Mouse (Mus musculus) gonadal fat pad, adult 2 months (tissue): ENCODE results near the gene Mplkip. TPM values are rescaled to one million over a fixed set of nuclear protein-coding genes. Genes with fewer than 3 reads are reported as not detected.
A peak's percentile ranks its signal among the peaks of the same experiment; 100 is the strongest.

ENCODE experiments used
- DNase-seq: peaks from one replicate; pipeline ENCODE4 v3.0.0-alpha.2; 2012; ENCODE audit warnings: low read depth
- polyA plus RNA-seq: library from polyadenylated mRNA; depleted of rRNA; stranded (reverse); fragments of >200 nt; gene quantifications from 2 replicates; pipeline ENCODE4 v1.2.3, GENCODE M21; 2012; rRNA removed

Gene Mplkip
- polyA plus RNA-seq: 8.4 and 10.6 TPM in 2 replicates

DNA sequence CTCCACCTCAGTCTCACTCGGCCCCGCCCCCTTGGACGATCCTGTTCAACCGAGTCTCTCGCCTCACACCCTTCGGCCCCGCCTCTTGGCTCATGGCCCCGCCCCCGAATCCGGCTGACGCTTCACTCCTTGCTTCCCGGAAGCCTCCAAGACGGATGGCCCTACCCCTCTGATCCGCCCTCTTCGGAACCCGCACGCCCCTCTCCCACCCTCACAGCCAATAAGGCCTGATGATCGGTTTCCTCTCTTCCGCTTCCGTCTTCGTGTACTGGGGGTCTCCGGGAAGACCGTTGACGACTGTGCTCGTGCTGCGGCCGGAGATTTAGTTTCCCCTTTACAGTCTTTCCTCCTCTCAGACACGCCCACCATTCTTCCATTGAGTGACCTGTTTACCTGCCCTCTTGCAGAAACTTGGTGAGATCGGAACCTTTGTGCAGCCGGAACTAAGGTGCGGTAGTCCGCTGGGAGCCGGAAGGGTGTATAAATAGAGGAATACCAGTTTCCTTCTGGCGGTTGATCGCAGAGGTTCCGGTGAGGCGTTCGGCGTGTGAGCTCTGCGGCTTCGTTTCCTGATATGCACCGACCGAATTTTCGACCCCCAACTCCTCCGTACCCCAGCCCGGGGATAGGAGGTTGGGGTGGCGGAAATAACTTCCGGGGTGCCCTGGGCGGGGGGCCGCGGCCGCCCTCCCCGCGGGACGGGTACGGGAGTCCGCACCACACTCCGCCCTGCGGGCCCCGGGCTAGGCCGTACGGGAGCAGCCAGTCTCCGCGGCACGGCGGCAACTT, at the start of gene Mplkip, which contains the start of gene Sugct:
Mplkip (plus strand) TSS at position 282 of the 789 bp plus-strand sequence.
Sugct (minus strand) TSS at position 643 of the 789 bp plus-strand sequence.
- peak; percentile 92 for DNase-seq

DNA sequence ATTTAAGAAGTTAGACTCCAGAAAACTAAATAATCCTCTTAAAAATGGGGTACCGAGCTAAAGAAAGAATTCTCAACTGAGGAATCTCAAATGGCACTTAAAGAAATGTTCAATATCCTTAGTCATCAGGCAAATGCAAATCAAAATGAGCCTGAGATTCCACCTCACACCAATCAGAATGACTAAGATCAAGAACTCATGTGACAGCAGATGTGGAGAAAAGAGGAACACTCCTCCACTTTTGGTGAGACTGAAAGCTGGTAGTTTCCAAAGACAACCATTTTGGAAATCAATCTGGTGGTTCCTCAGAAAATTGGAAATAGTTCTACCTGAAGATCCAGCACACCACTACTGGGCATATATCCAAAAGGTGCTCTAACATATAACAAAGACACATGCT, 27.6 kb upstream of the Mplkip start:
- DNase-seq: no peak

GRCm38 (mm10) chr13:17671122-17671521, 23.9 kb upstream of the Mplkip start:
- DNase-seq: no peak

- no peak for DNase-seq
These were observed 5.5 kb upstream of the Mplkip start for GRCm38 (mm10) chr13:17689461-17689860.

- DNase-seq: no peak
These were observed 4.3 kb upstream of the Mplkip start for GRCm38 (mm10) chr13:17690686-17691085.

- DNase-seq: no peak
These were observed 3.6 kb upstream of the Mplkip start for GRCm38 (mm10) chr13:17691436-17691835.

DNA sequence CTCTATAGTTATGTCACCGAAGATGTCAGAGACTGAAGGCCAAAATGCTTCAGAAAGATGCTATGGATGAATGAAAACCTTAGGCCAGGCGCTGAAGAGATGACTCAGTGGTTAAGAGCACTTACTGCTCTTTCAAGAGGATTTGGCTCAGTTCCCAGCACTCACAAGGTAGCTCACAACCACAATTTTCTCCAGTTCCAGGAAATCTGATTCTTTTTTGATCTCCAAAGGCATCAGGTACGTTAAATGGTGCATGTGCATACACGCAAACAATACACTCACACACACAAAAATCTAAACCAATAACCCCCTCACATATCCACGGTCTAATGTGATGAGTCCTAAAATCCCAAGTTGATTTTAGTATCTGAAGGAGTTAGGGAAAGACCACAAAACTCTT, 1.2 kb upstream of the Mplkip start:
- no peak for DNase-seq

DNA sequence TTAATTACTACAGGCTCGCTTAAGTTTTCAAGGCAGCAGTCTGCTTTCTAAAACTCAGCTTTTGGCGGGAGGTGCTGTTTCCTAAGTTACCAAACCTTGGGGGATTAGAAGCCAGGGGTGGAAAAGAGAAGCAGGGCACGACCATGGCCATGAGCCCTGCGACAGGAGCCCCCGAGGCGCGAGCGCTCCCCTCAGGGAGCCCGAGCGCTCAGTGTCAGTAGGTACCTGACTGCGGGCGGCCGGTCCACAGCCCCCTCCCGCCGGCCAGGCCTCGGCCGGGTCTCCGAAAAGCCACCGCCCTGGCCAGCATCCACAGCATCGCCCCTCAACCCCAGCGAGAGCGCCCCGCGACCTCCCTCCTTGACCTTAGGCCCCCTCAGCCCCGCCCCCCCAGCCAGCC, 578 bp upstream of the Mplkip start:
- no peak for DNase-seq

GRCm38 (mm10) chr13:17695898-17696580, 1.0 kb downstream of the Mplkip start:
- no peak for DNase-seq

DNA sequence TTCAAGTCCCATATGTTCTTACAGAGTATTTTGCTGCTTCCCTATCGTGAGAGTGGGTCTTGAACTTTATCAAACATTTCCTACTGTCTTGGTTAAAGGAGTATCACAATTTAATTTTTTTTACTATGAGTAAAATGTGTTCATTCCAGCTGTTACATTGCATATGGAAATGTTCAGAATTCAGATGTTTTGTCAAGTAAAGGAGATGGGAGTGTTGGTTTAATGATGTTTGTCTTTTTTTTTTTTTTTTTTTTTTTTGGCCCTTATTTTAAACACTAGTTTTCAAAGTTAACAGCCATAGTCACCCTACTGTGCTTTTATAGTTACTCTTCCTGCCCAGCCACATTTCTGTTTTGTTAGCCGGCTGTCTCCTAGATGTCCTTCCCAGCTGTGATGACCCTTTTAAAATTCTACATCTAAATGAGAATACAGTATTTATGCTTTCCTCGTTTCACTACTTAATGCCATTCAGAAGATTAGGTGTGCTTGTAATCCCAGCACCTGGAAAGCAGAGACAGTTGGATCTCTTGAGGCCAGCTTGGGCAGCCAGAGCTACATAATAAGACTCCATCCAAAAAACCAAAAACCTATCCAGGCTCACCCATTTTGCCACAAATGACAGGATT, 5.2 kb downstream of the Mplkip start:
- DNase-seq: no peak

GRCm38 (mm10) chr13:17701322-17701721, 6.3 kb downstream of the Mplkip start:
- no peak for DNase-seq

DNA sequence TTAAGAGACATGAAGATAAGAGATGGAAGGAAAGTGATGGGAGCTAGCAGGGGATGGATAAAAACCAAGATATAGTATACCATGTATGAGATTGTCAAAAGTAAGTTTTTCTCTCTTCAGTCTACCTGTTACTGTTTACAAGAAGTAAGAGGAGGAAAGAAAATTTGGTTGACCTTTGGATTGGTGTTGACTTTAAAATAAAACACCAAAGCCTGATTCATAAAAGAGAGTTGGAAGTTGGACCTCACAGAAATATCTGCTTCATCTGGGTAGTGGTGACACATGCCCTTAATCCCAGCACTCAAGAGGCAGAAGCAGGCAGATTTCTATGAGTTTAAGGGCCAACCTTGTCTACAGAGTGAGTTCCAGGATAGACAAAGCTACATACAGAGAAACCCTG, 7.3 kb downstream of the Mplkip start:
- DNase-seq: no peak

DNA sequence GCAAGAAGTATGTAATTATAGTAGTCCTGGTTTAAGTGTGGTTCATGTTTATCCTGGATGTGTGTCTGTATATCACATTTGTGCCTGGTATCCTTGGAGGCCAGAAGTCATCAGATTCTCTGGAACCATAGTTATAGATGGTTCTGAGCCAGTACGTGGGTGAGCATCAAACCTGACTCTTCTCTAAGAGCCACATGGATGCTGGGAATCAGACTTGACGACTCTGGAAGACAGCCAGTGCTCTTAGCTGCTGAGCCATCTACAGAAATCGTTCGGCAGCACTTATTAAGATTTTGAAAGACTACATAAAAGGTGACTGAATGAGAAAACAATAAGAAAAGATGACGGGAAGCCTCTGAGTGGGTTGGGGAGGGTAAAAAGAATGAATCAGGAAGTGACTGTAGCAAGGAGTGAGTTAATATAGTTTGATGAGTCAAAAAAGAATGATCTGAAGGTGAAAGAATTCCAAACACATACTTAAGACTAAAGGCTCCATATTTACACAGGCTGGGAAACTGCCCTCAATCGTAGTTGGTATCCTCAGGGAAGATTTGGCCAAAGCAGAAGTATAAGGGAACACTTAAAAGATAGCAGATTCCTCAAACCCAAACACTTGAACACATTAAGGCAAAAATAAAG, 10.3 kb downstream of the Mplkip start:
- no peak for DNase-seq

DNA sequence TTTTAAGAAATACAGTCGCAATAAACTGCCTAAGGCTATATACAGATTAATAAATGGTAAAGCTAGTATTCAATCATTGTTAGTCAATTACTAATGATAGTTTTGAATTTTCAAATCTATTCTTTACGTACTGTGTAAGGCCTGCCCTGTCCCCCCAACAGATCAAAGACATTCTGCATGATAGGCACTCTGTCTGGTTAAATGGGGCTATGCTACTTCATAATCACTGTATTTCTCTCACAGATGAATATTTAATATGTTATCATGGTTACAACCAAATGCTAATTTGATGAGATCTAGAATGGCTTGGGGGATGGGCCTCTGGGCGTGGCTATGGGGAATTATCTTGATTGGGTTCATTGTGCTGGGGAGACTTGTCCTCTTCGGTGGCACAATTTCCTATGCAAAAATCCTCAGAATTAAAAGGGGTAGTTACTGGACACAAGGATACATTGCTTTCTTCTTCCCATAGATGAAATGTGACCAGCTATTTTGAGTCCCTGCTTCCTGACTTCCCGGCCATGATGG, 13.9 kb downstream of the Mplkip start:
- no peak for DNase-seq

- DNase-seq: no peak
These were observed 22.4 kb downstream of the Mplkip start for GRCm38 (mm10) chr13:17717357-17717756.

DNA sequence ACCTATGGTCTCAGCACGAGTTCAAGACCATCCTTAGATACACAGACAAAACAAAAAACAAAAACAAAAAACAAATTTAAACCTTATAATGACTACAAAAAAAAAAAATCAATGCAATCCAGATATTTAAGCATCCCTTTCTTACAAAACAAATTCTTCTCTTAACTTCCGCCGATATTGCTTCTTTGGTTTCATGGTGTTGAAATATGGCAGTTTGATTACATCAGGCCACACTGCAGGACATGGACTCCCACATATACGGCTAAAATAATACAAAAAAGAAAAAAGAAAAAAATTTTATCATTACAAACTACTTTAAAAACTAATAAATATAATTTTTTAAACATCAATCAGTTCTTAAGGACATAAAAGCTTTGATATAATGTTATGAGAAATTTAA, 32.9 kb downstream of the Mplkip start:
- DNase-seq: no peak

DNA sequence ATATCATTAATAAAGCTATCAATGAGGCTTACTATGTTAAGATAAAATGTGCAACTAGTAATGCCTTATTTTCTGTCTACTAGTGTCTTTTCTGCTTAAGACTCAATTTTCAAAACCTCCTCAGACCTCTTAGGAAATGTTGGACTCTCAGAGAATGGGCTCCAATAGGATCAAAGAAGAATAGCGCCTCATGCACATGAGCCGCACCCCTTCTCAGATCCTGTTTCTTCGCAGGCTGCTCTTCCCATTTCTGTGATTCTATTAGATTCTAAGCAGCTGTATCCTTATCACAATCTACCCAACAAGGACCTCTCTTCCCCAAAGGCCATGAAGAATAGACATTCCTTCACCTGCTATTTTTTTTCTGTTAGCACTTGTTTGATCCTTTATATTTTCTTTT, 33.8 kb downstream of the Mplkip start:
- DNase-seq: no peak

Other genes starting within 250 kb of the Mplkip start
- gene Sugct, start 361 bp downstream of the Mplkip start, polyA plus RNA-seq: 2.0 and 3.4 TPM in 2 replicates
- gene Cdk13, start 109.9 kb downstream of the Mplkip start, polyA plus RNA-seq: 24.3 and 27.6 TPM in 2 replicates
- gene Rala, start 249.0 kb downstream of the Mplkip start, polyA plus RNA-seq: 18.9 and 21.5 TPM in 2 replicates